Mouse (Mus musculus) c-Kit-positive CD71-positive TER-119-negative erythroid progenitor cells, embryonic 14.5 days (primary cell): ENCODE data around the gene Gm4303.
"Not testable (repeated sequence)": the region's sequence is repeated elsewhere in the genome, so short reads cannot be mapped to it uniquely, and the experiment has no call there.

Experiments
- DNase-seq: peaks from one replicate; pipeline ENCODE4 v3.0.0-alpha.2; 2013; ENCODE audit warnings: low read depth

Gm4303 gene

DNA sequence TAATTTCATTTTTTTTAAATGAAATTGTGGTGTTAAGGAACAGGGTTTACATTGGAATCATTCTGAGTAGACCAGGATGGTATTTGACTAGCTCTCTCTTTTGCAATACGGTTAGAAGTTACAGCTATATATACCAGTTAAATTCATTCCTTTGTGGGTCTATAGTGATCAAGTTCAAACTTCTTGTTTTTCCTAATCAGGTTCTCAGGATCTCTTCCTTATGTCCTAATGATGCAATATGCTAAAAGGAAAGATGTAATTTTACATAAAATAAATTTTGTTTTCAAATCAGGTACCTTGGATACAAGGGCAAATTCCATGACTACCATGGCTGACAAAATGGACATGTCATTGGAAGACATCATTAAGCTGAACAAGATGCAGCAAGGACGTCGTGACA lies at the start of gene Gm4303:
Gene Gm4303, plus strand, starts transcription at position 301 of the 400 bp plus-strand sequence.
- not testable (repeated sequence) for DNase-seq

DNA sequence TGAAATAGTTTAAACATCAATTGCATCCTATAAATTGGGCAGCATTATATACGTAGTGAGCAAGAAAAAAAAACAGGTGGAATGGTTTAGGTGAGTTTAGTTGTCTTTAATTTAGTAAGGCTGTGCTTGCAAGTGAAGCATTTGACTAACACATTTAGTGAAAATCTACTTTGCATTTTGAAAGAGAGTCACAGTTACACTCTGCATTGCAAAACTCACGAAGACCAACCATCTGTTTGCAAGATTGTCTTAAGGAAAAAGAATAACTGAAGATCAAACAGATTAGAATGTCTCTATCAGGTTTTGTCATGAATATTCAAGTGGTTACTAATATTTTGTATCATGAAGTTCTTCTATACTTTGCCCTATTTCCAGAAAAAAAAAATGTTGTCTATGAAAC lies 49.7 kb upstream of the Gm4303 start:
- no peak for DNase-seq

GRCm38 (mm10) chr10:100300106-100300505 lies 45.7 kb upstream of the Gm4303 start:
- DNase-seq = not testable (repeated sequence)

DNA sequence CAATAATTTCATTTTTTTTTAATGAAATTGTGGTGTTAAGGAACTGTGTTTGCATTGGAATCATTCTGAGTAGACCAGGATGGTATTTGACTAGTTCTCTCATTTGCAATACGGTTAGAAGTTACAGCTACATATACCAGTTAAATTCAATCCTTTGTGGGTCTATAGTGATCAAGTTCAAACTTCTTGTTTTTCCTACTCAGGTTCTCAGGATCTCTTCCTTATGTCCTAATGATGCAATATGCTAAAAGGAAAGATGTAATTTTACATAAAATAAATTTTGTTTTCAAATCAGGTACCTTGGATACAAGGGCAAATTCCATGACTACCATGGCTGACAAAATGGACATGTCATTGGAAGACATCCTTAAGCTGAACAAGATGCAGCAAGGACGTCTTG lies 10.4 kb upstream of the Gm4303 start, which contains the start of gene Gm4301:
Gene Gm4301, plus strand, starts transcription at position 301 of the 400 bp plus-strand sequence.
- not testable (repeated sequence) for DNase-seq

DNA sequence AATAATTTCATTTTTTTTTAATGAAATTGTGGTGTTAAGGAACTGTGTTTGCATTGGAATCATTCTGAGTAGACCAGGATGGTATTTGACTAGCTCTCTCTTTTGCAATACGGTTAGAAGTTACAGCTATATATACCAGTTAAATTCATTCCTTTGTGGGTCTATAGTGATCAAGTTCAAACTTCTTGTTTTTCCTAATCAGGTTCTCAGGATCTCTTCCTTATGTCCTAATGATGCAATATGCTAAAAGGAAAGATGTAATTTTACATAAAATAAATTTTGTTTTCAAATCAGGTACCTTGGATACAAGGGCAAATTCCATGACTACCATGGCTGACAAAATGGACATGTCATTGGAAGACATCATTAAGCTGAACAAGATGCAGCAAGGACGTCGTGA lies 5.2 kb upstream of the Gm4303 start, which contains the start of gene Gm4302:
Gene Gm4302, plus strand, starts transcription at position 301 of the 400 bp plus-strand sequence.
- not testable (repeated sequence) for DNase-seq

DNA sequence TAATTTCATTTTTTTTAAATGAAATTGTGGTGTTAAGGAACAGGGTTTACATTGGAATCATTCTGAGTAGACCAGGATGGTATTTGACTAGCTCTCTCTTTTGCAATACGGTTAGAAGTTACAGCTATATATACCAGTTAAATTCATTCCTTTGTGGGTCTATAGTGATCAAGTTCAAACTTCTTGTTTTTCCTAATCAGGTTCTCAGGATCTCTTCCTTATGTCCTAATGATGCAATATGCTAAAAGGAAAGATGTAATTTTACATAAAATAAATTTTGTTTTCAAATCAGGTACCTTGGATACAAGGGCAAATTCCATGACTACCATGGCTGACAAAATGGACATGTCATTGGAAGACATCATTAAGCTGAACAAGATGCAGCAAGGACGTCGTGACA lies 5.0 kb downstream of the Gm4303 start, which contains the start of gene Gm4305:
Gene Gm4305, plus strand, starts transcription at position 301 of the 400 bp plus-strand sequence.
- not testable (repeated sequence) for DNase-seq

- not testable (repeated sequence) for DNase-seq
Measured at GRCm38 (mm10) chr10:100356841-100357240, 11.1 kb downstream of the Gm4303 start.

- not testable (repeated sequence) for DNase-seq
Measured at GRCm38 (mm10) chr10:100361038-100361437, 15.3 kb downstream of the Gm4303 start, which contains the start of gene Gm4307. Gene Gm4307 (plus strand): TSS chr10:100361338.

DNA sequence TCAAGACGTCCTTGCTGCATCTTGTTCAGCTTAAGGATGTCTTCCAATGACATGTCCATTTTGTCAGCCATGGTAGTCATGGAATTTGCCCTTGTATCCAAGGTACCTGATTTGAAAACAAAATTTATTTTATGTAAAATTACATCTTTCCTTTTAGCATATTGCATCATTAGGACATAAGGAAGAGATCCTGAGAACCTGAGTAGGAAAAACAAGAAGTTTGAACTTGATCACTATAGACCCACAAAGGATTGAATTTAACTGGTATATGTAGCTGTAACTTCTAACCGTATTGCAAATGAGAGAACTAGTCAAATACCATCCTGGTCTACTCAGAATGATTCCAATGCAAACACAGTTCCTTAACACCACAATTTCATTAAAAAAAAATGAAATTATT lies 36.7 kb downstream of the Gm4303 start, which contains the start of gene Gm4312:
Gene Gm4312, minus strand, starts transcription at position 101 of the 400 bp plus-strand sequence.
- DNase-seq = not testable (repeated sequence)
